Mouse (Mus musculus) embryo, embryonic 10 days (tissue): ENCODE results near the gene Ppp6r2.
A peak's percentile ranks its signal among the peaks of the same experiment; 100 is the strongest.

Experiments used
- DNase-seq: peaks from one replicate; pipeline ENCODE4 v3.0.0-alpha.2; 2015; ENCODE audit warnings: low spot score

The Ppp6r2 gene

GRCm38 (mm10) chr15:89182328-89182741, 29.0 kb upstream of the Ppp6r2 start:
- DNase-seq: peak; percentile 63

- DNase-seq: no peak
These were observed 28.5 kb upstream of the Ppp6r2 start for GRCm38 (mm10) chr15:89182842-89183241.

DNA sequence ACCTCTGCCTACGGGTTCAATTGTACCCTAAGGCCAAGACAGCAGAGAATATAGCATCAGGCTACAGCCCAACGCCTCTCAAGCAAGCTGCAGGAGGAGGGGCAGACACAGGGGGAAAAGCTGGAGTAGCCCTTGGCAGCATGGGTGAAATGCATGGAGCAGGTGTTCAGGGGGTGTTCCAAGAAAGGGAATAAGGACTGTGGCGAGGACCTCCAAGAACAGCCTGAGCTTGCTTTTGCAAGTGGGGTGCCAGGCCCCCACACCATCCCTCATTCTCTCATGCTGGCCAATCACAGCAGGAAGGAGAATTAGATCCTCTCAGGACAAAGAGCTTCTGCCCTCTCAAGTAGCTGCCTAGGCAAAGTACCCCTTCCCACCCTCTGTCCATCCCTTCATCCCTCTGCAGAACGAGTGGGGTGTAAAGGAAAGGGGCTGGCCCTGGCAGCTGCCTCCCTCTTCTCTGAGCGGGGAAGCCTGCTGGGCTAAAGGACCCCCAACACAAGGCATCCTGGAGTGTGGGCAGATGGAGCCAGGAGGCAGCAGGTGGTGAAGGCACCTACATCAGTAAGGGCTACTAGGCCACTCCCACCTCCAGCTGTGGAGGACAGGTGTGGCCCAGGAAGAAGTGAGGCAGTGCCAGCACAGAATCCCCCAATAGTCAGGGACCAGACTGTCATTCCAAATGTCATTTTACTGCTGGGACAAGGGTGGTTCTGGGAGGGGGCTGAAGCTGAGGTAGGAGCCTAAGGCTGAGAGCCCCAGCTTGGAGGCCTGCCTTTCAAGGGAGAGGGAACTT, 27.0 kb upstream of the Ppp6r2 start:
- DNase-seq: no peak

GRCm38 (mm10) chr15:89184937-89185227, 26.5 kb upstream of the Ppp6r2 start:
- DNase-seq: no peak

GRCm38 (mm10) chr15:89195261-89195681, 16.1 kb upstream of the Ppp6r2 start:
- DNase-seq: peak; percentile 81

- peak; percentile 92 for DNase-seq
These were observed 15.6 kb upstream of the Ppp6r2 start for GRCm38 (mm10) chr15:89195690-89196312.

GRCm38 (mm10) chr15:89196313-89196706, 15.0 kb upstream of the Ppp6r2 start, which contains the start of gene Dennd6b:
Gene Dennd6b, minus strand, starts transcription at chr15:89196496.
- DNase-seq: peak; percentile 98

- no peak for DNase-seq
These were observed 14.3 kb upstream of the Ppp6r2 start for GRCm38 (mm10) chr15:89197056-89197455.

DNA sequence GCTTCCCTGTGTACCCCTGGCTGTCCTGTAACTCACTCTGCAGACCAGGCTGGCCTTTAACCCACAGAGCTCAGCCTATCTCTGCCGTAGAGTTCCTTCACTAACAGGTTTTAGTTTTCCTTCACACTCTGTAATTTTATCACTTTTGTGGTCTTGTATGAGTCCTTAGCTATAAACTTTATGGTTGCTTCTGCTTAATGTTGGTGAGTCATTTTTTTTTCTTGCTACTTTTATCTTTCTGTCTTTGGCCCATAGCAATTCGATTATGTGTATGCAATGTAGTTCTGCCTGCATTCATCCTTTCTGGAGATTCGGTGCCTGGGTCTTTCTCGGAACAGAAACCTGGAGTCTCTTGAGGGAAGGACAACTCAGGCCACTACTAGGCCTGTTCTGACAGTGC, 3.9 kb upstream of the Ppp6r2 start:
- DNase-seq: no peak

DNA sequence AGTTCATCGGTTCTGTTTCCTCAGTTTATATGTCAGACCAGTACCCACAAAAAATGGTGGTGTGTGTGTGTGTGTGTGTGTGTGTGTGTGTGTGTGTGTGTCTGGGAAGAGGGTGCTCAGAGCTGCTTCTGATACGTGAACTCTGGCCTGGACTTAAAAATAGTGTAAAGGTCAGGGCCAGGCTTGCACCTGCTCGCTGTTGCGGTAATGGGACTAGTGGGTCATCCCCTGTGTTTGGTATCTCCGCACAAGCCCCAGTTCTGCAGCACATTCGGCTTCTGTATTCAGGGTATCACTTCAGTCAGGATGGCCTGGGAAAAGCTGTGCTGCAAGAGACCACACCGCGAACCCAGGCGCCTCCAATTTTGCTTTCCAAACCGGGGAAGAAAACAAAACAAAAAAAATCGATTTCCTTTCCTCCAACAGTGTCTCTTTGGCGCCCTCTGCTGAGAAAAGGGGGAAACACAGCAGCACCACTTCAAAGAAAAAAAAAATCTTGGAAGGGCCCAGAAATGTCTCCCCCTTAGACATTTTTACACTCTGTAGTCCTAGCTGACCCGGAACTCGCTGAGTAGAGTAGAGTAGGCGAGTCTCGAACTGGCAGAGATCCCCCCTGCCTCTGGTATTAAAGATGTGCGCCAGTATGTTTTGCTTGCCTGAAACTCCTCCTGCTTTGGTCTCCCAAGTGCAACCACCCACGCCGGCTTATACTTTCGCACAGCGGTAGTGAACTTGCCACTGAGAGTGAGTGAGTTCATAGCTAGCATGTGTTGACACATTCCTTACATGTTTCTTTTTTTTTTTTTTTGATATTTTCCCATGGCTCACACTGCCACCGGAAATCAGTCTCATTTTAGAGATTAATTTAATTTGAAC, 1.2 kb upstream of the Ppp6r2 start:
- DNase-seq: peak; percentile 90

GRCm38 (mm10) chr15:89211716-89212461, 536 bp downstream of the Ppp6r2 start:
- peak; percentile 42 for DNase-seq

GRCm38 (mm10) chr15:89212495-89212894, 1.1 kb downstream of the Ppp6r2 start:
- peak; percentile 6 for DNase-seq

DNA sequence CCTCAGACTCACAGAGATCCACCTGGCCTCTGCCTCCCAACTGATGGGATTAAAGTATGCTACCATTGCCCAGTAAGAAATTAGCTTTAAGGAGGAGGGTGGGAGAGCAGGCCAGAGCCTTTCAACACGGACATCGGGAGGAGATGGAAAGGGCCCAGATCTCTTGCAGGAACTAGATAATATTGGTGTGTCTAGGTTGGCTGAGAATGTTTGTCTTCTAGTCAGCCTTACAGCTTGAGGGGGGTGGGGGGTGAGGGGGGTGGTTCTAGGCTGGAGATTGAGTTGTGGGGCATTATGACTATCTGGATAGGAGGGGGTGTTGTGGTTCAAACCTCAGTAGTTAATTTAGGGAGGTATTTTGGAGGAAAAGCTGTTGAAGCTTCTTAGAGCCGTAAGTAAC, 2.2 kb downstream of the Ppp6r2 start:
- no peak for DNase-seq

GRCm38 (mm10) chr15:89214953-89215352, 3.6 kb downstream of the Ppp6r2 start:
- DNase-seq: no peak

- DNase-seq: no peak
These were observed 4.4 kb downstream of the Ppp6r2 start for GRCm38 (mm10) chr15:89215611-89216233.

GRCm38 (mm10) chr15:89233586-89233985, 22.2 kb downstream of the Ppp6r2 start:
- DNase-seq: peak; percentile 33

- DNase-seq: no peak
These were observed 22.7 kb downstream of the Ppp6r2 start for GRCm38 (mm10) chr15:89234052-89234451.

- no peak for DNase-seq
These were observed 28.5 kb downstream of the Ppp6r2 start for GRCm38 (mm10) chr15:89239751-89240392.

GRCm38 (mm10) chr15:89241025-89241424, 29.7 kb downstream of the Ppp6r2 start:
- peak; percentile 18 for DNase-seq

- DNase-seq: no peak
These were observed 37.7 kb downstream of the Ppp6r2 start for GRCm38 (mm10) chr15:89249063-89249462.

- DNase-seq: peak; percentile 65
These were observed 44.0 kb downstream of the Ppp6r2 start for GRCm38 (mm10) chr15:89255330-89255729.
